Mouse (Mus musculus) 416B (cell line): Measurements from ENCODE around the gene Pycr2.
"Not testable (repeated sequence)": the region's sequence is repeated elsewhere in the genome, so short reads cannot be mapped to it uniquely, and the experiment has no call there.

Experiments used
- DNase-seq: peaks from one replicate; pipeline ENCODE4 v3.0.0; 2011; ENCODE audit warnings: low read depth

Gene Pycr2

GRCm38 (mm10) chr1:180905307-180905706 lies 1.2 kb downstream of the Pycr2 start:
- no peak for DNase-seq

DNA sequence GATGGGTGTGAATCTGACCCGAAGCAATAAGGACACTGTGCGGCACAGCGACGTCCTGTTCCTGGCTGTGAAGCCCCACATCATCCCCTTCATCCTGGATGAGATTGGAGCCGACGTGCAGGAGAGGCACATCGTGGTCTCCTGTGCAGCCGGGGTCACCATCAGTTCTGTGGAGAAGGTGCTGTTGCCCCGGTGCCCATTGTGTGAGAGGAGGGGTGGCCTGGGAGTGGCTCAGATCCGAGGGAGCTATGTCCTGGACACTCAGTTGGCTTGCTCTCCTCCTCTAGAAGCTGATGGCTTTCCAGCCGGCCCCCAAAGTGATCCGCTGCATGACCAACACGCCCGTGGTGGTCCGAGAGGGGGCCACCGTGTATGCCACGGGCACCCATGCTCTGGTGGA lies 1.8 kb downstream of the Pycr2 start:
- no peak for DNase-seq

GRCm38 (mm10) chr1:180906461-180907147 lies 2.5 kb downstream of the Pycr2 start:
- no peak for DNase-seq

- peak; percentile 36 for DNase-seq
Measured at GRCm38 (mm10) chr1:180911138-180911537, 7.0 kb downstream of the Pycr2 start.

GRCm38 (mm10) chr1:180911653-180912287 lies 7.7 kb downstream of the Pycr2 start:
- DNase-seq = peak; percentile 77

GRCm38 (mm10) chr1:180912792-180913191 lies 8.7 kb downstream of the Pycr2 start:
- no peak for DNase-seq

DNA sequence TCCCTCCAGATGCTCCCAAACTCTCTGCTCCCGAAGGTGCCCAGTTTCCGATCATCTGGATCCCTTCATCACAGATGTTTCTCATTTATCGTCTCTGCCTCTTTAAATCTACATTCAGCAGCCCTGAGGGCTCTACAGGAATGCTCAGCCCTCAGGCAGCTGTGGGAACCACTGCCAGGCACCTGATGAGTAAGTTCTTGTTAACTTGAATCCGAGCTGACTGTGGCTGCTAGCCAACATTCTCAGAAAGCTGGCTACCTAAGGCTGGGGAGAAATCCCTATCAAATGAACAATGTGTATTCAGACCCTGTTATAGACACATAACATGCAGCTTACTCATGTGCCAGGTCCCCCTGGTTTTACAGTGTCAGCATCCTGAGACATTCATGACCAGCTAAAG lies 9.7 kb downstream of the Pycr2 start:
- DNase-seq = no peak

DNA sequence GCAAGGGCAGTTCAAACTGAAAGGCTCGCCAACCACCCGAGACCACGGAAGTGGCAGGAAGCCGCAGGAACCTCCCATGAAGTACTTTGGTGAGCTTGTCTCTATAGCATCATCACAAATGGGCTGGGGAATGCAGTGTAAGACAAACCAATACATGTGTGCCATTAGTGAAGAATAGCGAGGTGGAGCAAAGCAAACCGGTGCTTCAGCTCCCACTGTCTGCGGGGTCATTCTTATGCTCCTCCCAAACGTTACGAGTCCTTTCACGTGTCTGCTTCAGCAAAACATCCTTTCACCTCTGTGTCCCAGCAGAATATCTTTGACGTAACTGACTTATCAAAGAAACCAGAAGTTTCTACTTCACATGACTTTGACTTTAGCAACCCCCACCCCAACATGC lies 12.3 kb downstream of the Pycr2 start:
- DNase-seq = peak; percentile 41

- DNase-seq = no peak
Measured at GRCm38 (mm10) chr1:180917053-180917452, 13.0 kb downstream of the Pycr2 start.

DNA sequence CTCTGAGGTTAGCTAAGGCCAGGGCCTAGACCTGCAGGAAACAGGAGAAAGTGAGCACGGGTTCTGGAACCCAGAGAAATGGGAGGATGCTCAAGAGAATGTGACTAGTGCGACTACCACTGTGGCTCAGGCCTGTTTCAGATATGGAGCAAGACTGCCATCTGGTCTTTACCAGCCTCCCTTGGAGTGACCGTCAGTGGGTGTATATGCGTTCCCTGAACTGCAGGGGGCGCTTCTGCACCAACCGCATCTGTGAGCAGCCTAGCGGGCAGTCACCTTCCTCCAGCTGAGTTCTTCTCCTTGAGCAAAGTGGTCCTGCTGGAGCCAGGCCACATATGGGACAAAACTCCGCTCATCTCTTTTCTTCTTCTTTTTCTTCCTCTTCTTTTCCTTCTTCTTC lies 15.6 kb downstream of the Pycr2 start:
- peak; percentile 79 for DNase-seq

DNA sequence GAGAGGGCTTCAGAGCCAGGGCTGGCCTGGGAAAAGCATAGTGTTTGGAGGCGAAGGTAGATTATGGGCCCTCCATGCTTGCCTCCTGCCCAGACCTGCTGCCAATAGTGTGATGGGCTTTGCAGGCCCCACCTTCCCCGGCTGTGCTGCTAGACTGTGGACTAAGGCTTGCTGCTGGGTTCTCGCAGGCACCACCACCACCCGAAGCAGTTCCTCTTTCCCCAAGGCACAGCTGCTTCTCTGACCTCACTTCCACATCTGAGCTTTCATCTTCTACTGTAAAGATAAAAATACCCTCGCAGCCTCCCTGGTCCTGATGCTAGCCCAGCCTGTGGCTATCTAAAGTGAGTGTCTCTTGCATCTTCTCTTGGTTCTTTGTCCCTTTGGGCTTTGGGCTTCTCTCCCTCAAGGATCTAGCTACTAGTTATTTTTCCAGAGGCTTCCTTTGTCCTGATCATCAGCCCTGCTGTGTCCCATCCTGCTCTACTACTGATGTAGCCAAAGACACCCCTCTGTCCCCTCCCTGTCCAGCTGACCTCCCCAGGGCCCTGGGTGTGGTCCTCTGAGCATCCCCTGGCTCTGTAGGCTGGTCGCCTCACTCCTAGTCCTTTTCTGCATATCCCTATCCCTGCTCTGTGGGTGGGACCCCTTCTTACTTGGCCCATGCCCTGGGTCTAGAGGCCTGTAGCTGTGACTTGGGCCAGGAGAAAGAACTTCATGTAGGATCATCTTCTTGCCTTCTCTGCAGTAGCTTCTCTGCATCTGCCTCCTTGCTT lies 18.4 kb downstream of the Pycr2 start:
- peak; percentile 67 for DNase-seq

GRCm38 (mm10) chr1:180924737-180925136 lies 20.6 kb downstream of the Pycr2 start:
- DNase-seq = no peak

DNA sequence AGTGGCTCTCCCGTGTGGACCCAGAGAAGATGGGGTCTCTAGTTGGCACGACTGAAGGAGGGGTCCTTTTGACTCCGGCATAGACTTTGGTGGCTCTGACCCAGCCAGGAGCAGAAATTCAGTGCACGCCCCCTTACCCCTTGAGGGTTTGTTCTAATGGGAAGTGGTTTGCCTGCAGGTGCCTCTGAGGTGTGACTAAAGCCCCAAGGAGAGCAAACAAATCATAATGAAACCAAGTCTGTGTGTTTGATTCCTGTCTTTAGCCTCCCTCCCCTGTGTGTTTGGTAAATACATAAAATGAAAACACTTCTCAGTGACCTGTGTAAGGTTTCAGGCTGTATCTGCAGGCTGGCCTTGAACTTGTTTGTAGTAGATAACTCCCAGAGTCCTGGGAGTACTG lies 22.2 kb downstream of the Pycr2 start:
- DNase-seq = no peak

DNA sequence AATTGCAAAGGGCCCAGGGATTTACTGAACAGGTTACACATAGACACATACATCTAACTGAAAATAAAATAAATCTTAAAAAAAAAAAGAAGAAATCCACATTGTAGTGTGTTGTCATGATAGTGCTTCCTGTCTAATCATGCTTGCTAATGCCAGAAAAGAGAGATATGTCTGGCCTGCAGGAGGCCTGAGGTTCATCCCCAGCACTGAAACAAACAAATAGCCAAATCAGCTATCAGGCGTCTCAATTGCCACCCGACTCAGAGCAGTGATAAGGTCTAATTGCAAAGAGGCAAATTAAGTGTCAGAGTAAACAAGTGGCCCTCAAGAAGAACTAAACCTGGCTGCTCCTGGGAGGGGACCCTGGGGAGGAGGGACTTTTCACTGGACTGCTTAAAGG lies 25.5 kb downstream of the Pycr2 start:
- no peak for DNase-seq

GRCm38 (mm10) chr1:180931106-180931505 lies 27.0 kb downstream of the Pycr2 start:
- DNase-seq = peak; percentile 70

GRCm38 (mm10) chr1:180933659-180934058 lies 29.6 kb downstream of the Pycr2 start:
- no peak for DNase-seq

DNA sequence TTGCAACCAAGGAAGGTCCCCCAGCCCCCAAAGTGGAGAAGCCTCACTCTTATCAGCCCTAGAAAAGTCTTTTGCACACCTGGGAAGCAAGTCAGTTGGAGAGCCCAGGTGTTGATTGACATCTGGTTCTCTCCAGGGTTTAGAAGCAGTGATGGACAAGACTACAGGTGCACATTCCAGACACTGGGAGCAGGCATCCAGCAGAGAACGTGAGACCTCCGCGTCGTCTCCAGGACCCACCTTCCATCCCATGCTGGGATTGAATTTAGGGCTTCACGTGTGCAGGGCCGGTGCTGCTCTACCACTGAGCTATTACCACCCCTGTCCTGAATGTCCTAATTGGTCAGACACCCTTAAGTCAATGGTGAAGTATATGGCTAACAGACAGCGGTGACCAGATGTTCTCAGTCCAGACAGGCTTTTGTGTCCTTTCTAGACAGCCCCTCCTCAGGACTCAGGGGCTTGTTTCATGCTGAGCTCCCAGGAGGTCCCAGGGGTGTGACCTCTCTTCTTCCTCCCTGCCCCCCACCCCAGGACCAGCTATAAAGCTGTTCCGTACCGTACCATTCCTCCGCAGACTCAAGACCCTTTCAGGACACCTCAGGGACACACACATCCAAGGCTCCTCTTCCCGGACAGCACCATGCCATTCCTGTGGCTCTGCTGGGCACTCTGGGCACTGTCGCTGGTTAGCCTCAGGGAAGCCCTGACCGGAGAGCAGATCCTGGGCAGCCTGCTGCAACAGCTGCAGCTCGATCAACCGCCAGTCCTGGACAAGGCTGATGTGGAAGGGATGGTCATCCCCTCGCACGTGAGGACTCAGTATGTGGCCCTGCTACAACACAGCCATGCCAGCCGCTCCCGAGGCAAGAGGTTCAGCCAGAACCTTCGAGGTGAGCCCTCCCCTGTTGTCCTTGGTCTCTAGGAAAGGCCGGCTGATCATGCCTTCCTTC lies 30.6 kb downstream of the Pycr2 start, which contains the start of gene Lefty1:
Gene Lefty1, plus strand, starts transcription at position 556 of the 953 bp plus-strand sequence.
- DNase-seq = no peak

DNA sequence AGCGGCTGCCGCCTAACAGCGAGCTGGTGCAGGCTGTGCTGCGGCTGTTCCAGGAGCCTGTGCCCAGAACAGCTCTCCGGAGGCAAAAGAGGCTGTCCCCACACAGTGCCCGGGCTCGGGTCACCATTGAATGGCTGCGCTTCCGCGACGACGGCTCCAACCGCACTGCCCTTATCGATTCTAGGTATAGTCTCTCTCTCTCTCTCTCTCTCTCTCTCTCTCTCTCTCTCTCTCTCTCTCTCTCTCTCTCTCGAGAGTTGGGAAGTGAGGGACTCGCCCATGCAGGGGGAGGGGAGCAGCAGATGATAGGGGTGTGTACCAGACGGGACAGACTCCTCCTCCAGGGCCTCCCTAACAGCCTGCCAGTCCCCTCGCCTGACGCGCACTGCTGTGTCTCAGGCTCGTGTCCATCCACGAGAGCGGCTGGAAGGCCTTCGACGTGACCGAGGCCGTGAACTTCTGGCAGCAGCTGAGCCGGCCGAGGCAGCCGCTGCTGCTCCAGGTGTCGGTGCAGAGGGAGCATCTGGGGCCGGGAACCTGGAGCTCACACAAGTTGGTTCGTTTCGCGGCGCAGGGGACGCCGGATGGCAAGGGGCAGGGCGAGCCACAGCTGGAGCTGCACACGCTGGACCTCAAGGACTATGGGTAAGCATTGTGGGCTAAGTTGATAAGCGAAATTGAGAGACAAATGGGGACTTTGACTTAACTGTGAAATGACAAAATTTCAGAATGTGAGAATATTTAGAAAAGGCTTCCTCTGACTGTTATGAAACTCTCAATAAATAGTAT lies 32.7 kb downstream of the Pycr2 start:
- DNase-seq = not testable (repeated sequence)

DNA sequence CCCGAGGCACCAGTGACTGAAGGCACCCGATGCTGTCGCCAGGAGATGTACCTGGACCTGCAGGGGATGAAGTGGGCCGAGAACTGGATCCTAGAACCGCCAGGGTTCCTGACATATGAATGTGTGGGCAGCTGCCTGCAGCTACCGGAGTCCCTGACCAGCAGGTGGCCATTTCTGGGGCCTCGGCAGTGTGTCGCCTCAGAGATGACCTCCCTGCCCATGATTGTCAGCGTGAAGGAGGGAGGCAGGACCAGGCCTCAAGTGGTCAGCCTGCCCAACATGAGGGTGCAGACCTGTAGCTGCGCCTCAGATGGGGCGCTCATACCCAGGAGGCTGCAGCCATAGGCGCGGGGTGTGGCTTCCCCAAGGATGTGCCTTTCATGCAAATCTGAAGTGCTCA lies 33.5 kb downstream of the Pycr2 start:
- not testable (repeated sequence) for DNase-seq

DNA sequence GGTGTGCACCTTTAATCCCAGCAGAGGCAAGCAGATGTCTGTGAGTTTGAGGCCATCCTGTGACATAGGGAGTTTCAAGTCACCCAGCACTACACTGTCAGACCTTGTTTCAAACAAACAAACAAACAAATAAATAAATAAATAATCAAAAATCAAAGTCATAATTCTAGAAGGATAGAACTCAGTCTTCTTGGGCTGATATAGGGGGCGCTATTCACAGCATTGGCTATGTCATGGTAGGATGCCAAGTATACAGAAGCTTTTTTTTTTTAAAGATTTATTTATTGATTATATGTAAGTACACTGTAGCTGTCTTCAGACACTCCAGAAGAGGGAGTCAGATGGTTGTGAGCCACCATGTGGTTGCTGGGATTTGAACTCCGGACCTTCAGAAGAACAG lies 34.7 kb downstream of the Pycr2 start:
- DNase-seq = not testable (repeated sequence)
